Mouse (Mus musculus) intestine, embryonic 14.5 days (tissue): ENCODE measurements around the gene Cux1. TPM values are rescaled to one million over a fixed set of nuclear protein-coding genes. Genes with fewer than 3 reads are reported as not detected.

Experiments
- ATAC-seq: fragments of 200-750 bp; cut with Nextera tagmentation; replicated peaks from 2 replicates; pipeline ENCODE4 v1.8.0; 2017; ENCODE audit warnings: low read depth, moderate number of reproducible peaks, moderate TSS enrichment, moderate library complexity; ENCODE audit not compliant: low FRiP score, low TSS enrichment
- DNase-seq: peaks from one replicate; pipeline ENCODE4 v3.0.0-alpha.2; 2018; ENCODE audit warnings: low spot score
- H3K27ac ChIP-seq: fragments of 300-500 bp; sonication (generic); 2 replicates; pipeline ENCODE4 v1.5.1; 2014; ENCODE audit warnings: low read depth, mild to moderate bottlenecking, control low read depth
- H3K27me3 ChIP-seq: fragments of 300-500 bp; sonication (generic); replicated peaks from 2 replicates; pipeline ENCODE4 v1.6.1; 2014; ENCODE audit warnings: low read length, control low read depth; ENCODE audit not compliant: control insufficient read depth, insufficient read depth
- H3K36me3 ChIP-seq: fragments of 300-500 bp; sonication (generic); 2 replicates; pipeline ENCODE4 v1.6.1; 2014; ENCODE audit warnings: low read length, control low read depth; ENCODE audit not compliant: control insufficient read depth, insufficient read depth
- H3K4me1 ChIP-seq: fragments of 300-500 bp; sonication (generic); replicated peaks from 2 replicates; pipeline ENCODE4 v1.6.1; 2014; ENCODE audit warnings: low read length, control low read depth, mixed read lengths; ENCODE audit not compliant: control insufficient read depth, insufficient read depth
- H3K4me2 ChIP-seq: fragments of 300-500 bp; sonication (generic); 2 replicates; pipeline ENCODE4 v1.6.1; 2014; ENCODE audit warnings: low read length
- H3K4me3 ChIP-seq: fragments of 300-500 bp; sonication (generic); 2 replicates; pipeline ENCODE4 v1.5.1; 2014; ENCODE audit warnings: low read depth, low read length, control low read depth, mixed read lengths
- H3K9ac ChIP-seq: fragments of 300-500 bp; sonication (generic); 2 replicates; pipeline ENCODE4 v1.6.1; 2014; ENCODE audit warnings: mild to moderate bottlenecking, low read length
- H3K9me3 ChIP-seq: fragments of 300-500 bp; sonication (generic); 2 replicates; pipeline ENCODE4 v1.6.1; 2016; ENCODE audit warnings: low read length, control low read depth; ENCODE audit not compliant: control insufficient read depth
- WGBS: fragments of 180-500 bp; shearing (Covaris S2); extraction: QIAGEN DNeasy Blood & Tissue Kit; methylation state at CpG from one replicate; pipeline ENCODE4 v1.1.7; 2014; 5-methylcytosine and 5-hydroxymethylcytosine counted together
- polyA plus RNA-seq: library from polyadenylated mRNA; unstranded; fragments of >200 nt; fragmentation: Nextera tagmentation; extraction: Ambion mirVana; gene quantifications from 2 replicates; pipeline ENCODE4 v1.2.1, GENCODE M21; 2014

The Cux1 gene
- polyA plus RNA-seq, 1 experiment from 2014 or later = 72.7 TPM

DNA sequence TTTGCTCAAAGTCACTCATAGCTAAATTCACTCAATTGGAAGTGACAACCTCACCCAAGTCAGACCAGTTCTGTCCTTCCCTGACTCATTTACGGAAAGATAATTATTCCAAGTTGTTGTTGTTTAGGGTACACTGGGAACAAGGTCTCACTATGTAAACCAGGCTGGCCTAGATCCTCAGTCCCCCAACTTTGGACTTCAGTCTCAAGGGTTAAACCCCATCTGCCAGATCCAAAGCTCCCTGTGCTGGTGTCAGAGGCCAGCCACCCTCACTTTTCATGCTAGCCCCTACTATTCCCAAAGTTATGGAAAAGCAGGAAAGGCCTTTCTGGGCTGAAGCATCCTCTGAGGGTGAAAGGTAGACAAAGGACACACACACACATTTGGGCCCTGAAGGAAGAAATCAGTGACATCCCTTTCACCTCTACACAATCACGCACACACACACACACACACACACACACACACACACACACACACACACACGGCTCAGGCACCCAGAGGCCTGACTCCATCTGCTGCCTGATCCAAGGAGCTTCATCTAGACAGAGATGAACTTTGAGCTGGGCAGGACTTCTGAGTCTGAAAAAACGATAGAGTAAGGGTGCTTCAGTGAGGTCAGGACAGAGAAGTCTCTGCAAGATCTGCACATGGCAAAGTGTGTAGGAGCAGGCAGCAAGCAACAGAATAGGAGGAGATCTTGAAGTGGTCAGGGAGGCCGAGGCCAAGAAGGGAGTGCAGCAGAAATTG is 31.1 kb downstream of the Cux1 start:
- no peaks in the 10 kb centered on the region for H3K36me3 ChIP-seq
- peaks cover 35% of the 10 kb centered on the region for H3K4me1 ChIP-seq
- ATAC-seq (peak; percentile 66; the same call in 1 of the 2 replicates), DNase-seq (no peak)
- H3K9me3 ChIP-seq = no peaks in the 10 kb centered on the region
- no peak overlapping the region for H3K27ac ChIP-seq
- no peaks in the 10 kb centered on the region for H3K27me3 ChIP-seq
- WGBS = 60% methylated on average over 5 of the region's 5 CpGs
- no peak overlapping the region for H3K9ac ChIP-seq
- H3K4me2 ChIP-seq = no peak overlapping the region
- H3K4me3 ChIP-seq = no peak overlapping the region

DNA sequence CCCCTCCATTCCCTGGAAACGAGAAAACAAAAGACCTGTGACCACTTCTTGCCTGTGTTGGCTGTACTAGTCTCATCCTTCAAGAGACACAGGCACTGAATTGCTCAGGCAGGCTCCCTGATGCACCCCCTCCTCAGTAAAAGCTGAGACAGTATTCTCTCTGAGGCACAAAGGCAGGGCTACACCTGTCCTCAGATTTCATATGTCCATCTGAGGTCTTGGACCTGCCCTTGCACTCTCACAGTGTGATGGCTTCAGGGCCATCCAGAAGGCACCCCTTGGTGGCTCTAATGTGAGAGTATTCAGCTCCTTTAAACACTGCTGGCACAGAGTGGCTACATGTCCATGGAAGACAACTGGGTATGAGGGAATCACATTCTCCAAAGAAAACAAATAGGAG is 32.1 kb downstream of the Cux1 start:
- no peak overlapping the region for H3K4me3 ChIP-seq
- no peaks in the 10 kb centered on the region for H3K27me3 ChIP-seq
- ATAC-seq = no peak
- 32% methylated on average over 1 of the region's 1 CpGs for WGBS
- no peak overlapping the region for H3K27ac ChIP-seq
- no peaks in the 10 kb centered on the region for H3K36me3 ChIP-seq
- no peak overlapping the region for H3K4me2 ChIP-seq
- DNase-seq = no peak
- H3K9ac ChIP-seq = no peak overlapping the region
- H3K4me1 ChIP-seq = peaks cover 29% of the 10 kb centered on the region
- no peaks in the 10 kb centered on the region for H3K9me3 ChIP-seq

DNA sequence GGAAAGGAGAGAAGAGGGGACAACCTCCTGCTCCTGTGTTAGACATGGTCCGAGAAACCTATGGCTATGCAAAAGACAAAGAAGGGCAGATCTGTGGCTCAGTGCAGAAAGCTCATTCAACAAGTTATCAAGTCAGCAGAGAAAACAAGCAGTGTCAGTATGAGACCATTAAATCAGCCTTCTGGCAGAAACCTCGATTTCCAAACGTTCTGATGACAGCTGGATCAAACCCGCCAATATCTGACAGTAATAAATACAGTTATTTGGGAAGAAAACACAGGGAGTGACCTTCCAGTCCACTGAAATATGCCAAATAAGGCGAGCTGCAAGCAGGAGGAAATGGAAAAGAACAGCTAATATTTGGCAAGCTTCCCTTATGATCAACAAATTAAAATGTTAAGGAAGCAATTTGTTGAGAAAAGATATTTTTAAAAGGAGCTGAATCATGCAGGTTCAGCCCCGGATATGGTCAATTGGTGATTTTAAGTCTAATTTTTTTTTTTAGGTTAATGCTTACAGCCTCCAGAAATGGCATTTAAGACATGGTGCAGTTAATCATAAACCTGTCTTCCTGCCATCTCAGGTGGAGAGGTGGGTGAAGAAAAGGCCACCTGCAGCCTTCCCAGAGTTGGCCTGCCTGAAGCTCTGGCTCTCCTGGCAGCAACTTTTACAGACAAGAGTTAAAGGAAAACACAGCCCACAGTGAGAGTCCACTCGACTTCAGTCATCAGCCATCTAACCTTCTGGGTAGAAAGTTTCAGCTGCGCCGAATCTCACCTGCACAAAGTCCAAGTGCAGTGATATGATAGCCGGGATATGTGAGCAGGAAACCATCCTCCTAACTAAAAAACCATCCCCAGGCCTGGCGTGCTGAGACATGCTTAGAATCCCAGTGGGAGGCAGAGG is 33.7 kb downstream of the Cux1 start:
- H3K9me3 ChIP-seq = no peaks in the 10 kb centered on the region
- H3K36me3 ChIP-seq = no peaks in the 10 kb centered on the region
- H3K4me3 ChIP-seq = no peak overlapping the region
- H3K4me1 ChIP-seq = peaks cover 29% of the 10 kb centered on the region
- H3K4me2 ChIP-seq = no peak overlapping the region
- ATAC-seq (no peak), DNase-seq (no peak)
- no peak overlapping the region for H3K9ac ChIP-seq
- H3K27me3 ChIP-seq = no peaks in the 10 kb centered on the region
- 76% methylated on average over 11 of the region's 11 CpGs for whole genome bisulfite sequencing
- H3K27ac ChIP-seq = no peak overlapping the region

- H3K27ac ChIP-seq = no peak overlapping the region
- ATAC-seq (no peak), DNase-seq (no peak)
- H3K9ac ChIP-seq = no peak overlapping the region
- H3K36me3 ChIP-seq = no peaks in the 10 kb centered on the region
- no peaks in the 10 kb centered on the region for H3K9me3 ChIP-seq
- H3K4me3 ChIP-seq = no peak overlapping the region
- WGBS = 75% methylated on average over 2 of the region's 2 CpGs
- H3K4me2 ChIP-seq = no peak overlapping the region
- no peaks in the 10 kb centered on the region for H3K27me3 ChIP-seq
- H3K4me1 ChIP-seq = peaks cover 25% of the 10 kb centered on the region
Measured at GRCm38 (mm10) chr5:136531674-136532365, 35.5 kb downstream of the Cux1 start.

GRCm38 (mm10) chr5:136530931-136531330 is 36.4 kb downstream of the Cux1 start:
- H3K4me3 ChIP-seq = no peak overlapping the region

GRCm38 (mm10) chr5:136529165-136529564 is 38.1 kb downstream of the Cux1 start:
- no peaks in the 10 kb centered on the region for H3K36me3 ChIP-seq
- no peak overlapping the region for H3K27ac ChIP-seq
- no peak overlapping the region for H3K9ac ChIP-seq
- H3K4me2 ChIP-seq = no peak overlapping the region
- no peak for DNase-seq
- H3K9me3 ChIP-seq = no peaks in the 10 kb centered on the region
- H3K4me1 ChIP-seq = peaks cover 9% of the 10 kb centered on the region; the same call in 1 of the 2 replicates
- H3K4me3 ChIP-seq = no peak overlapping the region
- no peak for ATAC-seq
- H3K27me3 ChIP-seq = no peaks in the 10 kb centered on the region

More at GRCm38 (mm10) chr5:136530931-136531330, 36.4 kb downstream of the Cux1 start:
- WGBS = 100% methylated on average over 1 of the region's 1 CpGs
- Histone ChIP-seq H3K27me3 (no peaks in the 10 kb centered on the region), H3K4me2 (no peak overlapping the region), H3K4me1 (peaks cover 23% of the 10 kb centered on the region), H3K27ac (no peak overlapping the region), H3K9me3 (no peaks in the 10 kb centered on the region), H3K9ac (no peak overlapping the region), H3K36me3 (no peaks in the 10 kb centered on the region)
- no peak for ATAC-seq
- no peak for DNase-seq

DNA sequence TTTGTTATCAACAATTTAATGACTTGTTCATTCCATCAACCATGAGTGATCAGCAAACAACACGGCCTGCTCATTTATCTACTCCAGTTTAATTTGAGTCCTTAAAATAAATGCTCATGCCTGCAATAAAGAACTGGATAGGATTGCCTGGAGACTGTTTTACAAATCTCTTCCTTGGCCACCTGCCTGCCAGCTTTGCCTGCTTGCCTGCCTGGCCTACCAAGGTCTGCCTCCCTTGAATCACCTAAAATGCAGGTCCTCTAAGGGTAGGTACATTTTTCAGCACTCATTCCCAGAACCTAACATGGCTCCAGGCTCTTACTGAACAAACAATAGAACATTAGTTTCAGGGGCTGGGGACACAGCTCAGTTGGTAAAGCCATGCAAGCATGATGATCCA is 39.4 kb downstream of the Cux1 start:
- no peak for DNase-seq
- Histone ChIP-seq H3K9me3 (no peaks in the 10 kb centered on the region), H3K4me1 (peaks cover 9% of the 10 kb centered on the region), H3K4me3 (no peak overlapping the region), H3K4me2 (no peak overlapping the region), H3K9ac (no peak overlapping the region), H3K27me3 (no peaks in the 10 kb centered on the region), H3K27ac (no peak overlapping the region), H3K36me3 (no peaks in the 10 kb centered on the region)
- ATAC-seq = no peak
- whole genome bisulfite sequencing = 64% methylated on average over 1 of the region's 1 CpGs

GRCm38 (mm10) chr5:136526545-136526909 is 40.8 kb downstream of the Cux1 start:
- Histone ChIP-seq H3K27me3 (no peaks in the 10 kb centered on the region), H3K4me3 (no peak overlapping the region), H3K4me1 (peaks cover 6% of the 10 kb centered on the region), H3K36me3 (no peaks in the 10 kb centered on the region), H3K27ac (no peak overlapping the region), H3K9me3 (no peaks in the 10 kb centered on the region), H3K9ac (no peak overlapping the region), H3K4me2 (no peak overlapping the region)
- DNase-seq = no peak
- 88% methylated on average over 5 of the region's 5 CpGs for WGBS
- ATAC-seq = no peak
